Mouse (Mus musculus) MEL-GATA-1-ER (cell line): Measurements from ENCODE around the gene Ppp1r11.

Experiments used
- DNase-seq: peaks from one replicate; pipeline ENCODE4 v3.0.0-alpha.2; 2012; ENCODE audit warnings: low read depth; ENCODE audit errors: extremely low read depth

Ppp1r11 gene

GRCm38 (mm10) chr17:36966875-36967274 is 15.3 kb upstream of the Ppp1r11 start:
- no peak for DNase-seq

GRCm38 (mm10) chr17:36961125-36961524 is 9.6 kb upstream of the Ppp1r11 start:
- no peak for DNase-seq

- DNase-seq, result no peak
Measured at GRCm38 (mm10) chr17:36958884-36959283, 7.3 kb upstream of the Ppp1r11 start.

- DNase-seq, result peak; percentile 90
Measured at GRCm38 (mm10) chr17:36957999-36958743, 6.6 kb upstream of the Ppp1r11 start, which contains the start of the genes Znrd1 and Znrd1as. Gene Znrd1, minus strand, starts transcription at chr17:36958559. Gene Znrd1as, plus strand, starts transcription at chr17:36958592.

GRCm38 (mm10) chr17:36953062-36953461 is 1.5 kb upstream of the Ppp1r11 start:
- DNase-seq, result no peak

- DNase-seq, result no peak
Measured at GRCm38 (mm10) chr17:36952631-36953030, 1.1 kb upstream of the Ppp1r11 start.

- DNase-seq, result no peak
Measured at GRCm38 (mm10) chr17:36949265-36949664, 2.3 kb downstream of the Ppp1r11 start.

GRCm38 (mm10) chr17:36948286-36948685 is 3.3 kb downstream of the Ppp1r11 start:
- DNase-seq, result no peak

GRCm38 (mm10) chr17:36947051-36947819 is 4.3 kb downstream of the Ppp1r11 start:
- no peak for DNase-seq

GRCm38 (mm10) chr17:36944121-36944775 is 7.3 kb downstream of the Ppp1r11 start:
- no peak for DNase-seq

GRCm38 (mm10) chr17:36943691-36944090 is 7.8 kb downstream of the Ppp1r11 start:
- DNase-seq, result no peak

GRCm38 (mm10) chr17:36942791-36943471 is 8.6 kb downstream of the Ppp1r11 start, which contains the start of gene Rnf39:
Gene Rnf39, plus strand, starts transcription at chr17:36942918.
- DNase-seq, result no peak

- DNase-seq, result no peak
Measured at GRCm38 (mm10) chr17:36942391-36942790, 9.2 kb downstream of the Ppp1r11 start.

GRCm38 (mm10) chr17:36938056-36938455 is 13.5 kb downstream of the Ppp1r11 start:
- DNase-seq, result no peak

GRCm38 (mm10) chr17:36931806-36932205 is 19.7 kb downstream of the Ppp1r11 start:
- no peak for DNase-seq

GRCm38 (mm10) chr17:36931130-36931529 is 20.4 kb downstream of the Ppp1r11 start:
- DNase-seq, result no peak

- DNase-seq, result no peak
Measured at GRCm38 (mm10) chr17:36930233-36930632, 21.3 kb downstream of the Ppp1r11 start.

- DNase-seq, result no peak
Measured at GRCm38 (mm10) chr17:36929236-36929932, 22.2 kb downstream of the Ppp1r11 start.

GRCm38 (mm10) chr17:36927496-36928120 is 23.9 kb downstream of the Ppp1r11 start:
- DNase-seq, result no peak

GRCm38 (mm10) chr17:36923491-36923890 is 28.1 kb downstream of the Ppp1r11 start:
- DNase-seq, result no peak
